Mouse (Mus musculus) regulatory T cell (primary cell): ENCODE results near the gene Arl14.

ENCODE experiments used
- in situ Hi-C: fragments of 300-600 bp; cut with MboI, MseI; formaldehyde crosslinking; loops from one replicate; pipeline ENCODE4 v1.15.1; 2025; ENCODE audit warnings: high pct_unique_total_duplicates

Arl14 gene

DNA sequence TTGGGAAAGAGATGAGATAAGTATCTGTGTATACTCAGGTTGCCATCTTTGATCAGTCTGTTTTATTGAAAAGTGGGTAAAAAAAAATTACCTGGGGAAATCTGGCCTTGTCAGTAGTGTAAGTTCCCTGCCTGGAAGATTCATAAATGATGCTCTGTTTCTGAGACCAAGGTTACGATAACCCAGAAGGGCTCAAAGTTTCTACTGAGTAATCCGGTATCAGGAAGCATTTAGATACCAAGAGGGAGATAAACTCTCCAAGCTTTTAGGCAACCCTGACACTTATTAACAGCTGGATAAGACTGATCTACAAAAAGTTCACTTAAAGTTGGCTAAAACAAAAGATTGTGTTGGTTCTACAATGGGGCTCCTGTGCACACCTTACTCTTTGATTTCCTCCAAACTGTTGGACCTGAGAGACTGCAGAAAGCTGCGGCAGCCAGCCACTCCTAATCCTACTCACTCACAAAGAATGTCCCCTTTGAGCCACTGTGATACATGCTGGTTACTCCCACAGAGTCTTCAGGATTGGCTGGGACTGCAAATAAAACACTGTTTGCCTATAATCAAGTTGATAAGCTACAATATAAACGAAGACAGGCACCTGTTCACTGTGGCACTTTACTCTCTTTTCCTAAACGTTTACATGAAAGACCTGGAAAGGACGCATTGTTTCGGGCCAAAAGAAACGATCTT, at the start of gene Arl14:
Arl14 (plus strand) TSS at position 614 of the 696 bp plus-strand sequence.
- in situ Hi-C loops, result no loop called here

GRCm38 (mm10) chr3:69175229-69175628, 47.0 kb upstream of the Arl14 start:
- in situ Hi-C loops, result no loop called here

DNA sequence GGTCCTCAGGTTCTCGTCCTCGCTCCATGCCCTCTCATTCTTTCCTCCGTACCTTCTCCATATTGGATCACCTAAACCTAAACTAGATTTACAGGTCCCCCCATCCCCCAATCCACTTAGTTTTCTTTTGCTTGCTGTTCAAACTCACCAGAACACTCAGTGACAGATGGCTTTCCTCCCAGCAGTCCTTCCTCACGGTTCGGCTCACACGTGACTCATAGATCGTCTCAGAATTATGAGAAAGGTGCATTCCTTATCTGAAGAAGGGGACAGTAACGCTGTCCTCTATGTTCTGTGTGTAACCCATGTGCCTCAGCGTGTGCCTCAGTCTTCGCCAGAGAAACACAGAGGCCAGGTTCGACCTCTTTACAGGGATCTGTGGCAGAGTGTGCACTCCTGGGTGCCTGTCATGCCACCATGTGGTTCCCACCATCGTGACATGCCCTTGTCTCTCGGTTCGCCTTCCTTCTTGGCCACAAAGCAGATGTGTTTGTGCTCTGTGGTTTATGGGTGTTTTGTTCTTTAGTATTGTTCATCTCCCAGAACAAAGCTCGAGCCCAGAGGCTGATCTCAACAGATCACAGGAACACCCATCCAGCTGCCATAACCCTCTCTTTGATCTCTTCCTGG, 44.9 kb upstream of the Arl14 start:
- in situ Hi-C loops, result no loop called here

DNA sequence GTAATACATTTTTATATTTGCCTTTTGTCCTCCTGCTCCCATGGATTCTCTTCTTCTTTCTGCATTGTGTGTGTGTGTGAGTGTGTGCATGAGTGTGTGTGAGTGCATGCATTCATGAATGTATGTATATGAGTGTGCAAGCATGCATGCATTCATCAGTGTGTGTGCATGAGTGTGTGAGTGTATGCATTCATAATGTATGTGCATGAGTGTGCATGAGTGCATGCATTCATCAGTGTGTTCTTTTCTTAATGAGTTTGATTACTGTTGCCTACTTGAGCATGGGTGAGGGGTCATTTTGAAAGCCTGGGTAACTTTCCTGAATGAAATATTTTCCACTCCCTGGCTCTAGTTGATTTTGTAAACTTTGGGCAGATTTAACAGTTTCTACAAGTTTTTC, 44.3 kb upstream of the Arl14 start:
- in situ Hi-C loops, result no loop called here

GRCm38 (mm10) chr3:69178365-69179004, 43.7 kb upstream of the Arl14 start:
- in situ Hi-C loops, result no loop called here

DNA sequence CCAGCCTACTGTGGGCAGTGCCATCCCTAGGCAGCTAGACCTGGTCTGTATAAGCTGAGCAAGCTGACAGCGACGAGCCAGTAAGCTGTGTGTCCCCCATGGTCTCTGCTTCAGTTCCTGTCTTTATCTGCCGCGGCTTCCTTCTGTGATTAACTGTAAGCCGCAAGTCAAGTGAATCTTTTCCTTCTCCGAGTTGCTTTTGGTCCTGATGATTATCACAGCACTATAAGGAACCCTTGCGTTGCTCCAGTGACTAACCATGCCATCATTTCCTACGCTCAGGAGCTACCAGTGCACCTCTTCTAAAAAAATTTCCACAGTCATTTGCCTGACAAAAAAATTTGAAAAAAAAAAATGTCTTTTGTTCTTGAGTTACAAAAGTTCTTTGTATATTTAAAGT, 40.7 kb upstream of the Arl14 start:
- in situ Hi-C loops, result no loop called here

GRCm38 (mm10) chr3:69182225-69182624, 40.0 kb upstream of the Arl14 start:
- in situ Hi-C loops, result no loop called here

DNA sequence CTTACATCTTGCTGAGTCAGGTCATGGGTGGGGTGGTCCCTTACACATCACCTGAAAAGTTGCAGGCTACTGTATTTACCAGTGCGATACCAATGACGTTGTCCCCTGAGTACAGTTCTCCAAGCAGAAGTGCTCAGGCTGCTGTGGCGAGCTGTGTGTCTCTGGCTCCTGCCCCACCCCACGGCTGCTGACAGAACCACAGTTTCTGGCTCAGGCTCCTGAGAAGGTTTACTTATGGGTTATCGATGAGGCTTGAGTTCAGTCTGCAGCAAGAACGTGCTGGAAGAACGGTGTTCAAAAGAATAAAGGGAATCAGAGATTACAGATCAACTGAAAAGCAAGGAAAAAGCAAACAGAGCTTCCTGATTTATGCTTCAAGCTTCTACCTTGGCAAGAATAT, 37.0 kb upstream of the Arl14 start:
- in situ Hi-C loops, result no loop called here

DNA sequence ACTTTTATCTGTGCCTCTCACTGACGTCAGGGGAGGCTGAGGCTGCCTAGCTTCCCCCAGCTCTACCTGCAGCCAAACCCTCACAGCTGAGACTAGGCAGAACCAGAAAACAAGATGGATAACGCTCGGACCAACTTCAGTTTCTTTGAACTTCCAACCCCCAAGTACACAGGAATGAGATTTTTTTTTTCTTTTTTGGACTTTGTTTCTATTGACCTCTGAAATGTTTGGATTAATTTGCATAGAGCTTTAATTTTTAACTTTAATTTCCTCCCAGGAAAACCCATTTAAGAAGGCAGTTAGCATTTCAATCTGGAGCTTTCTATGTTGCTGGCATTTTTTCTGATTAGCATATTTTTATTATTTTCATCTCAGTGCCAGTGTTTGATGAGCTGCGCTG, 36.2 kb upstream of the Arl14 start:
- in situ Hi-C loops, result no loop called here

- in situ Hi-C loops, result no loop called here
Measured at GRCm38 (mm10) chr3:69186643-69187042, 35.6 kb upstream of the Arl14 start.

- in situ Hi-C loops, result no loop called here
Measured at GRCm38 (mm10) chr3:69192995-69193394, 29.2 kb upstream of the Arl14 start.

- in situ Hi-C loops, result no loop called here
Measured at GRCm38 (mm10) chr3:69194496-69194895, 27.7 kb upstream of the Arl14 start.

GRCm38 (mm10) chr3:69195251-69195650, 27.0 kb upstream of the Arl14 start:
- in situ Hi-C loops, result no loop called here

DNA sequence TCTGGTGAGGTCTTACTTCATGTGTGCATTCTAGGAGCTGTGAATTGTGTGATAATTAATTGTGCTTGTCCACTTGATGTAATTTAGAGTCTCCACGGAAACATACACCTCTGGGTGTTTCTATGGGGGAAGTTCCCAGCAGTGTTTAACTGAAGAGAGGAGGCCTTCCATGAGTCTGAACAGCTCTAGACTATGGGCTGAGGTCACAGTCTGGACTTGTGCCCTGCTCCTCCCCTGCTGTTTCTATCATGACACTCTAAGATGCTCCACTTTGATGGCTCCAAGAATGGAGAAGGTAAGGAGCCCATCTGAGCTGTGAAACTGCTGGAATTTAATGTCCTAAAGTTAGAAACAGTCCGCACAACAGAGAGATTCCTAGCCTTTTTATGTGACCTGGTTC, 24.1 kb upstream of the Arl14 start:
- in situ Hi-C loops, result no loop called here

DNA sequence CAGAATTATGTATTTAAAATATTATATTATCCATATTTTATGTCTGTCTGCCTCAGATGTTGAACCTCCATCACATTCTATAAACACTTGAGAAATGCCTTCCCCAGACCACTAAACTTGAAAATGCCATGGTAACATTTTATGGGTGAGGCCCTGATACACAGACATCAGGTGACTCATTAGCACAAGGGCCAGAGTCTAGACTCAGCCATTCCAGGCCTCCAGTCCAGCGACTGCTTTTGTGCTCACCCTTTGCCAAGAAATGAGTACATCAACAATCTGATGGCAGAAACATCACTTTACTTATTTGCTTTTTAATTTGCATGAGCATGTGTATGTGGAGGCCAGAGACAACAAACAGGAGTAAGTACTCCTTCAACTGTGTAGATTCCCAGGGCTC, 22.0 kb upstream of the Arl14 start:
- in situ Hi-C loops, result no loop called here

DNA sequence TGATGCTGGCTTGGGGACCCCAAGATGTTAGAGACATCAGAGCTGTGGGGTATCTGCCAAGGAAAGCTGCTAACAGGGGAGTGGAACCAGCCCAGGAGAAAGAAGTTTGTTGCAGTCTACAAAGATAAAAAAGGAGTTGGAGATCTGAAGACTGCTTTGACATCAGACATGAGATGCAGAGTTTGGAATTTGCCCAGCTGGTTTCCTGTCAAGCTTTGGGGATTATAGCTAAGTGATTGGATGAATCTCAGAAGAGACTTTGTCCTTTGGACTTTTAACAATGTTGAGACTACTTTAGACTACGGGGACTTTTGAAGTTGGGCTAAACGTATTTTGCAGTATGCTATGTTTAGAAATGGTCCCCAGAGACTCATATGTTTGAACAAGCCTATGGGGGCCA, 21.0 kb upstream of the Arl14 start:
- in situ Hi-C loops, result no loop called here

DNA sequence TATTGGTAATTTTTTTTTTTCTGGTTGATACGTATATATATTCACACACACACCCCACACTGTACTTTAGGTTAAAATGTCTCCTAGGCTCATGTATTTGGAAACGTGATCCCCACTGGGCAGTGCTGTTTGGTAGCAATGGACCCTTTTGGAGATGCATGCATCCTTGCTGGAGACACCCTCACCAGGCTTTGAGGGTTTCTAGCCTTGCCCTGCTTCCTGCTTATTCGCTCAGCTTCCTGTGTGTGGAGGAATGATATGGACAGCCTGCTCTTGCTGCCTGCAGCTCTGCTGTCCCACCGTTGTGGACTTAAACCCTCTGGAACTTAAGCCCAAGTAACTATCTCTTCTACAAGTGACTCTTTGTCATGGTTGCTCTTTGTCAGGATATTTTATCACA, 19.3 kb upstream of the Arl14 start:
- in situ Hi-C loops, result no loop called here

- in situ Hi-C loops, result no loop called here
Measured at GRCm38 (mm10) chr3:69205266-69206054, 16.8 kb upstream of the Arl14 start.

DNA sequence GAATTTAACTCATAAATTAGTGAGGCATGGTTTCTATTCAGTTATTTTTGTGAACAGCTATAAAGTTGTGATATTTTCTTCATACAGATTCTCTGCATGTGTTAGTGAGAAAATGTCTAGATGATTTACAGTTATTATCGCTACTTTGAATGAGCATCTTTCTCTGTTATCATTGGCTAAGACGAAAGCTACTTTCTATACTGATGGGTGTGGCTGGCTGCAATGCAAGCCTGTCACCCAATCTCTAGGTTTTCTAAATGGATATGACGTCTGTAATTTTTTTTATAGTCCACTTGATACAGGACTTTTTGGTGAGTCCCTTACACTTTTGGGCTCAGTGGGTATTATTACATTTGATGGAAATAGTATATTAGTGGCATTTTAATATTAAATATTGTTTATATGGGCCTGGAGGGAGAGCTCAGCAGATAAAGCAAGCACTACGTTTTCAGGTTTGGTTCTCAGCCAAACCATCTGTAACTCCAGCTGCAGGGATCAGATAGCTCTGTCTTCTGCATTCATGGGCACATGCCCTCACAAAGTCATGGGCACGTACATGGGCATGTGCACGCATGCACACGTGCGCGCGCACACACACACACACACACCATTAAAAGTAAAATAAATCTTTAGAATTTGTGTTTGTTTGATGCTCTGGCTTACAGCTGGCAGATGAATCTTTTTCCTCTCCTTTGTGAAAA, 15.9 kb upstream of the Arl14 start:
- in situ Hi-C loops, result no loop called here

DNA sequence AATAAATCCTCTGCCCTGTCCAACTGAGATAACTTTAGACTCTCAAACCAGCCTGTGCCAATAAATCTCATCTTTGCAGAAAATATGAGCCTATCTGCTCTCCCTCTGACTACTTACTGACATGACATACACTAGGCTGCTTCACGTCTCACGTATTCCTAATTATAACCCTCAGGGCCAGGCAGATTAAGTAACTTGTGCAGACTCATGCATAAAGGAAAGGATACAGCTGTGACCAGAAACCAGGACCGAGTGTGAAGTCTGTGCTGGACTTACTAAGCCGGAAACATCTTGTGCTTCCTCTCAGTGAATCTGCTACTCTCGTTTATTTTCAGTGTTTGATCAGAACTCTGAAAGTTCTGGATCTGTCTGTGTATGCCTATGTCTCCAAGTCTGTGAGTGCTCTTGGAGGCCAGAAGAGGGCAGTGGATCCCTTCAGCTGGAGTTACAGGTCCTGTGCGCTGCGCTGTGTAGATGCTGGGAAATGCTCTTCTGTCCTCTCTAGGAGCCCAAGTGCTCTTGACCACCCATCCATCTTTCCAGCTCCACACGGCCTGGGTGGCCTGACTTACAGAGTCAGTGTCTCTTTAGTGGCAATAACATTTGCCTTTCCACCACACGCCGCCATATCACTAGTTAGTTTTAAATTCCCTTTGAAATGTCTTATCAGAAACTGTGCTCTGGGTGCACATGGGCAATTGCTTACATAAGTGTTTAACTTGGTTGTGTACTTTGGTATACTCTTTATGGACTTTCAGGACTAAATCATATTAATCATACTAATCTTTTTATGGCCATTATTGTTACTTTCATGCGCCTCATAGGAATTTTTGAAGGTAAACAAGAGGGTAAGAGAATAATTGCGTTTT, 13.5 kb upstream of the Arl14 start:
- in situ Hi-C loops, result no loop called here

- in situ Hi-C loops, result no loop called here
Measured at GRCm38 (mm10) chr3:69212246-69212645, 10.0 kb upstream of the Arl14 start.
